Mouse (Mus musculus) intestine, postnatal 0 days (tissue): ENCODE data around the gene Eif4e3. TPM values are rescaled to one million over a fixed set of nuclear protein-coding genes. Genes with fewer than 3 reads are reported as not detected.

Source experiments
- ATAC-seq: fragments of 200-750 bp; cut with Nextera tagmentation; 2 replicates; pipeline ENCODE4 v1.8.0; 2017; ENCODE audit warnings: mild to moderate bottlenecking, moderate TSS enrichment, moderate library complexity
- H3K27ac ChIP-seq: fragments of 300-500 bp; sonication (generic); 2 replicates; pipeline ENCODE4 v1.5.1; 2014; ENCODE audit warnings: mild to moderate bottlenecking, low read depth, low read length, moderate library complexity
- H3K27me3 ChIP-seq: fragments of 300-500 bp; sonication (generic); replicated peaks from 2 replicates; pipeline ENCODE4 v1.6.1; 2014; ENCODE audit warnings: low read length, mixed read lengths; ENCODE audit not compliant: control insufficient read depth, insufficient read depth
- H3K36me3 ChIP-seq: fragments of 300-500 bp; sonication (generic); 2 replicates; pipeline ENCODE4 v1.6.1; 2014; ENCODE audit warnings: mild to moderate bottlenecking, moderate library complexity; ENCODE audit not compliant: control insufficient read depth, insufficient read depth
- H3K4me1 ChIP-seq: fragments of 300-500 bp; sonication (generic); replicated peaks from 2 replicates; pipeline ENCODE4 v1.6.1; 2014; ENCODE audit warnings: antibody characterized with exemption, low read length, mixed read lengths; ENCODE audit not compliant: control insufficient read depth, insufficient read depth
- H3K4me2 ChIP-seq: fragments of 300-500 bp; sonication (generic); replicated peaks from 2 replicates; pipeline ENCODE4 v1.6.1; 2014; ENCODE audit warnings: low read depth, mild to moderate bottlenecking, moderate library complexity
- H3K4me3 ChIP-seq: fragments of 300-500 bp; sonication (generic); 2 replicates; pipeline ENCODE4 v1.5.1; 2014; ENCODE audit warnings: low read depth, low read length
- H3K9ac ChIP-seq: fragments of 300-500 bp; sonication (generic); 2 replicates; pipeline ENCODE4 v1.6.1; 2014; ENCODE audit warnings: mild to moderate bottlenecking, low read depth, low read length
- H3K9me3 ChIP-seq: fragments of 300-500 bp; sonication (generic); 2 replicates; pipeline ENCODE4 v1.6.1; 2016; ENCODE audit warnings: mixed run types; ENCODE audit not compliant: control insufficient read depth
- CTCF ChIP-seq: sonication (generic); IDR thresholded peaks from 2 replicates; pipeline ENCODE4 v1.5.1; 2016; ENCODE audit warnings: low read depth, mild to moderate bottlenecking, control low read depth, antibody characterized with exemption, moderate library complexity
- WGBS: fragments of 180-500 bp; shearing (Covaris S2); extraction: QIAGEN DNeasy Blood & Tissue Kit; methylation state at CpG from one replicate; pipeline ENCODE4 v1.1.7; 2014; 5-methylcytosine and 5-hydroxymethylcytosine counted together
- polyA plus RNA-seq: library from polyadenylated mRNA; unstranded; fragments of >200 nt; fragmentation: Nextera tagmentation; extraction: Ambion mirVana; gene quantifications from 2 replicates; pipeline ENCODE4 v1.2.1, GENCODE M21; 2015

The Eif4e3 gene
- polyA plus RNA-seq, 1 experiment from 2014 or later = 6.7 TPM

- H3K4me2 ChIP-seq = no peak overlapping the region
- no peaks in the 10 kb centered on the region for H3K27me3 ChIP-seq
- no peak for ATAC-seq
- no peak overlapping the region for H3K27ac ChIP-seq
- H3K9me3 ChIP-seq = no peaks in the 10 kb centered on the region
- 0 out of 2 replicates have a peak, but pooled peaks cover 3% of the 10 kb centered on the region for H3K4me1 ChIP-seq
- TF ChIP-seq CTCF = no peak
- no peak overlapping the region for H3K4me3 ChIP-seq
- WGBS = 69% methylated on average over 4 of the region's 4 CpGs
- no peaks in the 10 kb centered on the region for H3K36me3 ChIP-seq
- H3K9ac ChIP-seq = no peak overlapping the region
Observed at GRCm38 (mm10) chr6:99621167-99621566, 45.4 kb downstream of the Eif4e3 start.

GRCm38 (mm10) chr6:99620471-99620870, 46.1 kb downstream of the Eif4e3 start:
- H3K9ac ChIP-seq = no peak overlapping the region
- no peak overlapping the region for H3K27ac ChIP-seq
- H3K4me3 ChIP-seq = no peak overlapping the region
- no peaks in the 10 kb centered on the region for H3K27me3 ChIP-seq
- 0 out of 2 replicates have a peak, but pooled peaks cover 3% of the 10 kb centered on the region for H3K4me1 ChIP-seq
- no peaks in the 10 kb centered on the region for H3K36me3 ChIP-seq
- ATAC-seq = no peak
- H3K9me3 ChIP-seq = no peaks in the 10 kb centered on the region
- H3K4me2 ChIP-seq = no peak overlapping the region
- no peak for TF ChIP-seq CTCF
- 54% methylated on average over 7 of the region's 7 CpGs for WGBS

- Histone ChIP-seq H3K27me3 (no peaks in the 10 kb centered on the region), H3K9ac (no peak overlapping the region), H3K9me3 (no peaks in the 10 kb centered on the region), H3K27ac (no peak overlapping the region), H3K36me3 (no peaks in the 10 kb centered on the region), H3K4me2 (no peak overlapping the region), H3K4me1 (0 out of 2 replicates have a peak, but pooled peaks cover 3% of the 10 kb centered on the region), H3K4me3 (no peak overlapping the region)
- no peak for ATAC-seq
- no peak for TF ChIP-seq CTCF
- WGBS = 61% methylated on average over 8 of the region's 8 CpGs
Observed at GRCm38 (mm10) chr6:99619964-99620363, 46.6 kb downstream of the Eif4e3 start.

GRCm38 (mm10) chr6:99619466-99619865, 47.1 kb downstream of the Eif4e3 start:
- H3K4me2 ChIP-seq = no peak overlapping the region

GRCm38 (mm10) chr6:99617867-99618266, 48.7 kb downstream of the Eif4e3 start:
- ATAC-seq = no peak
- H3K9ac ChIP-seq = no peak overlapping the region
- no peaks in the 10 kb centered on the region for H3K9me3 ChIP-seq
- H3K27ac ChIP-seq = no peak overlapping the region
- WGBS = 83% methylated on average over 7 of the region's 7 CpGs
- 0 out of 2 replicates have a peak, but pooled peaks cover 3% of the 10 kb centered on the region for H3K4me1 ChIP-seq
- H3K4me3 ChIP-seq = no peak overlapping the region
- H3K27me3 ChIP-seq = no peaks in the 10 kb centered on the region
- TF ChIP-seq CTCF = no peak
- H3K36me3 ChIP-seq = no peaks in the 10 kb centered on the region
- no peak overlapping the region for H3K4me2 ChIP-seq

More at GRCm38 (mm10) chr6:99619466-99619865, 47.1 kb downstream of the Eif4e3 start:
- H3K27me3 ChIP-seq = no peaks in the 10 kb centered on the region
- ATAC-seq = no peak
- no peak overlapping the region for H3K9ac ChIP-seq
- H3K4me3 ChIP-seq = no peak overlapping the region
- no peak overlapping the region for H3K27ac ChIP-seq
- H3K4me1 ChIP-seq = 0 out of 2 replicates have a peak, but pooled peaks cover 3% of the 10 kb centered on the region
- TF ChIP-seq CTCF = no peak
- H3K9me3 ChIP-seq = no peaks in the 10 kb centered on the region
- no peaks in the 10 kb centered on the region for H3K36me3 ChIP-seq
- 45% methylated on average over 8 of the region's 8 CpGs for WGBS

- H3K4me3 ChIP-seq = no peak overlapping the region
- no peaks in the 10 kb centered on the region for H3K9me3 ChIP-seq
- TF ChIP-seq CTCF = no peak
- H3K4me2 ChIP-seq = no peak overlapping the region
- 0 out of 2 replicates have a peak, but pooled peaks cover 3% of the 10 kb centered on the region for H3K4me1 ChIP-seq
- H3K9ac ChIP-seq = no peak overlapping the region
- WGBS = 86% methylated on average over 1 of the region's 1 CpGs
- H3K27me3 ChIP-seq = no peaks in the 10 kb centered on the region
- H3K36me3 ChIP-seq = no peaks in the 10 kb centered on the region
- no peak overlapping the region for H3K27ac ChIP-seq
- ATAC-seq = no peak
Observed at GRCm38 (mm10) chr6:99617415-99617814, 49.2 kb downstream of the Eif4e3 start.

- no peaks in the 10 kb centered on the region for H3K36me3 ChIP-seq
- no peak overlapping the region for H3K4me2 ChIP-seq
Observed at GRCm38 (mm10) chr6:99615272-99615751, 51.3 kb downstream of the Eif4e3 start.

More at GRCm38 (mm10) chr6:99615272-99615751, 51.3 kb downstream of the Eif4e3 start:
- 0 out of 2 replicates have a peak, but pooled peaks cover 3% of the 10 kb centered on the region for H3K4me1 ChIP-seq
- WGBS = 51% methylated on average over 10 of the region's 10 CpGs
- H3K4me3 ChIP-seq = no peak overlapping the region
- no peak overlapping the region for H3K9ac ChIP-seq
- no peak overlapping the region for H3K27ac ChIP-seq
- ATAC-seq = no peak
- no peak for TF ChIP-seq CTCF
- no peaks in the 10 kb centered on the region for H3K9me3 ChIP-seq
- H3K27me3 ChIP-seq = no peaks in the 10 kb centered on the region
